Mouse (Mus musculus): Measurements from ENCODE around the gene Pck2.
A peak's percentile ranks its signal among the peaks of the same experiment; 100 is the strongest.

DNA sequence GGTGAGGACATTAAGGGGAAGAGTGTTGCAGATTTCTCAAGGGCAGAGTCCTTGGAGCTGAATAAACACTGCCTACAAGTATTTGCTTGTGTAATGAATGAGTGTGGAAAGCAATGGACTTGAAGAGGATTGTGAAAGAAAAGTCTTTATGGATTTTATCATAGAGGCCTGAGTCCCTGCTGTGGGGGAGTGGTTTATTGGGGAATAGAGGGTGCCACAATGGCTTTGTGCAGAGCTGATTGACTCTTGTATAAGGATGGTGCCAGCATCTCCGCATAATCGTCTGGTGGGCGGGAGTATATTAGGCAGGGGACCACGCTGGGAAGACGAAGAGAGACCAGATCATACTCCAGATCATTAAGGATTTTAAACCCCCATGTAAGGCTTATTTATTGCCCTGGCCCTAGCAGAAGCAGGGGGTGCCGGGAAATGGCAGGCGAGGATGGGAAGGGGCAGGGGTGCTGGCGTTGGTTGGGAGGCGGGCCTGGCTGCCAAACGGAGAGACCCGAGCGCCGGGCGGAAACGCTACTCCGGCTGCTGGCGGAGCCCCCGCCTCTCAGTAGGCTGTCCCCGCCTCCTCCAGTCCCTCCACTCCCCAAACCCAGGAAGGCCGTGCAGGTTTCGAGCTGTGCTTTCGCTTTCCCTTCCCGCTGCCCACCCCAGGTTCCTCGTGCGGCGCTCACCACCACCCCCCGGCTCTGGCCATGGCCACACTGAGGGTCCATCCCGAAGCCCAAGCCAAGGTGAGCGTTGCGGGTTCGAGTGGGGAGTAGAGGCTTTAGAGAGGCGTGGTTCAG is 38.0 kb downstream of the Pck2 start, which contains the start of gene Psme1:
- TF ChIP-seq CTCF (IDR thresholded peaks at IDR 0.05; ENCODE audit: control insufficient read depth, insufficient read depth, low read length): no peak
- peak; percentile 68; the same call in 1 of the 2 replicates for TF ChIP-seq POLR2A (IDR thresholded peaks at IDR 0.05; ENCODE audit: borderline replicate concordance, control insufficient read depth, low read depth, low read length)
